Mouse (Mus musculus) stomach, postnatal 0 days (tissue): ENCODE data around the gene Acadvl. TPM values are rescaled to one million over a fixed set of nuclear protein-coding genes. Genes with fewer than 3 reads are reported as not detected.
"Not testable (repeated sequence)": the region's sequence is repeated elsewhere in the genome, so short reads cannot be mapped to it uniquely, and the experiment has no call there.

Experiments used
- ATAC-seq: fragments of 200-750 bp; cut with Nextera tagmentation; 2 replicates; pipeline ENCODE4 v1.8.0; 2017; ENCODE audit not compliant: low FRiP score, low TSS enrichment
- DNase-seq: peaks from one replicate; pipeline ENCODE4 v3.0.0-alpha.2; 2016; ENCODE audit warnings: low spot score
- H3K27ac ChIP-seq: fragments of 300-500 bp; sonication (generic); replicated peaks from 2 replicates; pipeline ENCODE4 v1.5.1; 2014; ENCODE audit warnings: mild to moderate bottlenecking, control low read depth
- H3K27me3 ChIP-seq: fragments of 300-500 bp; sonication (generic); 2 replicates; pipeline ENCODE4 v1.6.1; 2014; ENCODE audit warnings: low read length; ENCODE audit not compliant: control insufficient read depth, insufficient read depth
- H3K36me3 ChIP-seq: fragments of 300-500 bp; sonication (generic); 2 replicates; pipeline ENCODE4 v1.6.1; 2014; ENCODE audit warnings: low read length, mixed read lengths; ENCODE audit not compliant: control insufficient read depth, insufficient read depth
- H3K4me1 ChIP-seq: fragments of 300-500 bp; sonication (generic); replicated peaks from 2 replicates; pipeline ENCODE4 v1.6.1; 2014; ENCODE audit warnings: antibody characterized with exemption; ENCODE audit not compliant: control insufficient read depth, insufficient read depth
- H3K4me2 ChIP-seq: fragments of 300-500 bp; sonication (generic); replicated peaks from 2 replicates; pipeline ENCODE4 v1.6.1; 2014; ENCODE audit warnings: low read depth, mild to moderate bottlenecking, control low read depth, moderate library complexity
- H3K4me3 ChIP-seq: fragments of 300-500 bp; sonication (generic); 2 replicates; pipeline ENCODE4 v1.5.1; 2014; ENCODE audit warnings: low read depth, low read length, control low read depth
- H3K9ac ChIP-seq: fragments of 300-500 bp; sonication (generic); 2 replicates; pipeline ENCODE4 v1.6.1; 2014; ENCODE audit warnings: mild to moderate bottlenecking, low read length, control low read depth, mixed read lengths
- H3K9me3 ChIP-seq: fragments of 300-500 bp; sonication (generic); 2 replicates; pipeline ENCODE4 v1.6.1; 2016; ENCODE audit warnings: low read length; ENCODE audit not compliant: control insufficient read depth
- CTCF ChIP-seq: IDR thresholded peaks from 2 replicates; pipeline ENCODE4 v1.5.1; 2016; ENCODE audit warnings: antibody characterized with exemption, low read depth, mild to moderate bottlenecking, moderate library complexity
- EP300 ChIP-seq: optimal IDR thresholded peaks from 2 replicates; pipeline ENCODE3; 2016; ENCODE audit warnings: antibody characterized with exemption
- WGBS: fragments of 180-500 bp; shearing (Covaris S2); extraction: QIAGEN DNeasy Blood & Tissue Kit; methylation state at CpG from one replicate; pipeline ENCODE4 v1.1.7; 2014; 5-methylcytosine and 5-hydroxymethylcytosine counted together
- polyA plus RNA-seq: library from polyadenylated mRNA; unstranded; fragments of >200 nt; fragmentation: Nextera tagmentation; extraction: Ambion mirVana; gene quantifications from 2 replicates; pipeline ENCODE4 v1.2.1, GENCODE M21; 2015

Acadvl gene
- polyA plus RNA-seq, 1 experiment from 2014 or later = 143 TPM

GRCm38 (mm10) chr11:70018131-70018990 is 3.1 kb upstream of the Acadvl start:
- DNase-seq (peak; percentile 58), ATAC-seq (no peak)
- Histone ChIP-seq H3K27me3 (no peaks in the 10 kb centered on the region), H3K27ac (peak overlapping the region; percentile 74), H3K4me1 (peaks cover 6% of the 10 kb centered on the region; the same call in 1 of the 2 replicates), H3K9ac (peak overlapping the region; percentile 79), H3K4me2 (peak overlapping the region; percentile 86), H3K9me3 (no peaks in the 10 kb centered on the region), H3K36me3 (peaks cover 6% of the 10 kb centered on the region; the same call in 1 of the 2 replicates), H3K4me3 (peak overlapping the region; percentile 58)
- no peak for TF ChIP-seq CTCF
- no peak for TF ChIP-seq EP300
- WGBS = 2% methylated on average over 24 of the region's 25 CpGs

DNA sequence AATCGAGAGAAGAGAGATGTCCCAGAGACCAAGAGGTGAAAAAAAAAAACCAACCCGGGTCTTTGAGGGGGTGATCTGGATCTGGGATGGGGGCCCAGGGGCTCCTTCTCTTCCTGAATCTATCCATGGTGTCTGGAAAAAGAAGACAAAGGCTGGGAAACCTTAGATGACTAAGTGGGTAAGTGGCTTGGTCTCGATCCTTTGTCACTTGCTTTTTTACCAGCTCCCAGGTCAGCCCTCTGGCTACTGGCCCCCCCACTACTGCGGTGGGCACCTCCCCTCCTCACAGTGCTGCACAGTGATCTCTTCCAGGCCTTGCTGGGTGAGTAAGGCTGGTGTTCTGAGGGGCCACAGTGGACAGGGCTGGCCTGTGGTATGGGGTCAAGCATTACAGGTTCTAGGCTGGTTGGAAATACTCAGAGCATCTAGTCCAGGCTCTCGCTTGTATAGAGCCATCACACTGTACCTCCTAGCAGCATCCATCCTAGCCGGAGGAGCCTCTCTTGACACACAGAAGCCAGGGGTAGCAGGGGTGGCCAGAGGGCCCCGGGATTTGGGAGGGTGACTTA is 2.1 kb upstream of the Acadvl start:
- no peak for ATAC-seq
- WGBS = 47% methylated on average over 7 of the region's 7 CpGs
- Histone ChIP-seq H3K9me3 (no peaks in the 10 kb centered on the region), H3K27ac (no peak overlapping the region; the same call in 1 of the 2 replicates), H3K36me3 (peaks cover 11% of the 10 kb centered on the region), H3K4me1 (peaks cover 6% of the 10 kb centered on the region; the same call in 1 of the 2 replicates), H3K4me2 (peak overlapping the region; percentile 86; the same call in 1 of the 2 replicates), H3K27me3 (no peaks in the 10 kb centered on the region), H3K4me3 (no peak overlapping the region), H3K9ac (no peak overlapping the region; the same call in 1 of the 2 replicates)
- TF ChIP-seq CTCF (no peak), EP300 (no peak)
- DNase-seq = no peak

DNA sequence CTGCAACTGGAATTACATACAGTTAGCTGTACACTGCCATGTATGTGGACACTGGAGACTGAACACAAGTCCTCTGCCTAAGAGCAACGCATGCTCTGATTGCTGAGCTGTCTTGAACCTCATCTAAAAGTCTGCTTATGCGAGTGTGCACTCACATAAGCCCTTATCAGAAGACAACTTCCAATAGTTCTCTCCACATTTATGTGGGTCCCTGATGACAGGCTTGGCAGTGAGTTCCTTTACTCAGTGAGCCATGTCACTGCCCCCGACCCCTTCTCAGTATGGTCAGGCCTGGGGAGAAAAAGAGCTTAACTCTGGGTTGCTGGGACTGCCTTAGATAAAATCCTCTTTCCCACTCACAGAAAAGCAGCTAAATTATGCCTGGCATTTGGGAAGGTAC is 1.5 kb upstream of the Acadvl start, which contains the start of gene Dlg4:
TSS of gene Dlg4 (plus strand) at position 274 of the 400 bp plus-strand sequence.
- 69% methylated on average over 3 of the region's 3 CpGs for WGBS
- no peak for ATAC-seq
- Histone ChIP-seq H3K36me3 (peaks cover 14% of the 10 kb centered on the region), H3K27me3 (no peaks in the 10 kb centered on the region), H3K4me2 (peak within 1 kb of the TSS; percentile 86), H3K4me1 (peaks cover 6% of the 10 kb centered on the region; the same call in 1 of the 2 replicates), H3K9ac (peak within 1 kb of the TSS; percentile 79), H3K9me3 (no peaks in the 10 kb centered on the region), H3K4me3 (peak within 1 kb of the TSS; percentile 58; the same call in 1 of the 2 replicates), H3K27ac (no peak within 1 kb of the TSS; the same call in 1 of the 2 replicates)
- TF ChIP-seq CTCF (no peak), EP300 (no peak)
- no peak for DNase-seq

- H3K9ac ChIP-seq, ATAC-seq, H3K4me2 ChIP-seq, H3K27ac ChIP-seq, H3K9me3 ChIP-seq, H3K4me1 ChIP-seq, DNase-seq, H3K4me3 ChIP-seq, H3K27me3 ChIP-seq: not testable (repeated sequence)
- 73% methylated on average over 2 of the region's 2 CpGs for WGBS
- H3K36me3 ChIP-seq = peaks cover 16% of the 10 kb centered on the region
These were observed 966 bp upstream of the Acadvl start for GRCm38 (mm10) chr11:70016177-70016576.

DNA sequence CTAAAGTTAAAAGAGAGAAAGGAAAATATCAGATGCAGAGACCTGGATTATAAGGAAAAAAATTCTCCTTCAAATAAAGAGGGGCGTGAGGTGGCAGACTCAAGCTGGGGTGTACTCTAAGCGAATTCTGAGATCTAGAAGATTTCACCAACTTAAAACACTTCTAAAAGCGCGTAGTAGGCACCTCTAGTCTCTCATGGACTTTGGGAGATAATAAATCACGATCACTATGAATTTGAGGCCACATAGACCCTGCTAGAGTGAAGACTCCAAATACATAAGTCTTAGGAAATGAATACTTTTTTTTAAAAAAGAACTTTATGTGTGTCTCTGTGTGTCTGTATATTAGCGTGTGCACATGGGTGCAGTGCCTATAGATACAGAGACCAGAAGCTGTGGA is 466 bp upstream of the Acadvl start:
- H3K27ac ChIP-seq = no peak overlapping the region
- 61% methylated on average over 6 of the region's 6 CpGs for WGBS
- TF ChIP-seq CTCF = no peak
- no peak for TF ChIP-seq EP300
- H3K27me3 ChIP-seq = no peaks in the 10 kb centered on the region
- H3K4me1 ChIP-seq = peaks cover 6% of the 10 kb centered on the region; the same call in 1 of the 2 replicates
- no peak overlapping the region for H3K9ac ChIP-seq
- no peak for ATAC-seq
- no peak overlapping the region for H3K4me3 ChIP-seq
- no peaks in the 10 kb centered on the region for H3K9me3 ChIP-seq
- H3K36me3 ChIP-seq = peaks cover 21% of the 10 kb centered on the region
- no peak overlapping the region for H3K4me2 ChIP-seq
- no peak for DNase-seq
